Mouse (Mus musculus) kidney, adult 2 months (tissue): ENCODE measurements at regions not wholly inside any gene's neighbourhood (a gene's known extent, or its start where the extent isn't known, plus 50 kb on each side); places are given as distances from the start of the nearest gene placed in this dataset.
A peak's percentile ranks its signal among the peaks of the same experiment; 100 is the strongest.

ENCODE experiments used
- DNase-seq: peaks from one replicate; pipeline ENCODE4 v3.0.0; 2021
- H3K27ac ChIP-seq: fragments of 200-500 bp; 2 replicates; pipeline ENCODE4 v1.5.1; 2012; ENCODE audit warnings: low read depth, low read length, control low read depth, inconsistent platforms; ENCODE audit not compliant: insufficient read depth
- H3K27me3 ChIP-seq: fragments of 200-500 bp; replicated peaks from 2 replicates; pipeline ENCODE4 v1.6.1; 2012; ENCODE audit warnings: mild to moderate bottlenecking, moderate library complexity, low read length, inconsistent platforms; ENCODE audit not compliant: control insufficient read depth, insufficient read depth
- H3K36me3 ChIP-seq: fragments of 200-500 bp; 2 replicates; pipeline ENCODE4 v1.6.1; 2012; ENCODE audit warnings: mild to moderate bottlenecking, moderate library complexity, low read length, inconsistent platforms; ENCODE audit not compliant: control insufficient read depth, insufficient read depth
- H3K4me1 ChIP-seq: fragments of 200-500 bp; 2 replicates; pipeline ENCODE4 v1.6.1; 2011; ENCODE audit warnings: low read length; ENCODE audit not compliant: control insufficient read depth, insufficient read depth
- H3K4me3 ChIP-seq: fragments of 200-500 bp; 2 replicates; pipeline ENCODE4 v1.5.1; 2011; ENCODE audit warnings: mild to moderate bottlenecking, low read depth, low read length, control low read depth; ENCODE audit not compliant: insufficient read depth
- CTCF ChIP-seq: fragments of 200-500 bp; conservative IDR thresholded peaks from 2 replicates; pipeline ENCODE4 v1.5.1; 2011; ENCODE audit warnings: low read depth, mild to moderate bottlenecking, control low read depth, low read length, moderate library complexity, mixed read lengths; ENCODE audit not compliant: insufficient read depth, insufficient read length
- POLR2A ChIP-seq: fragments of 200-500 bp; IDR thresholded peaks from one replicate; pipeline ENCODE4 v1.6.1; 2011; ENCODE audit warnings: low read depth, low read length, control low read depth
- WGBS: fragments of 180-500 bp; shearing (Covaris S2); methylation state at CpG from one replicate; pipeline ENCODE4 v1.1.7; 2018; 5-methylcytosine and 5-hydroxymethylcytosine counted together

GRCm38 (mm10) chr5:142319268-142319667 lies 82.0 kb upstream of the Foxk1 start:
- DNase-seq = peak; percentile 63
- Histone ChIP-seq H3K4me3 (no peak overlapping the region), H3K36me3 (no peaks in the 10 kb centered on the region), H3K27ac (no peak overlapping the region), H3K27me3 (no peaks in the 10 kb centered on the region), H3K4me1 (no peaks in the 10 kb centered on the region)
- WGBS = 5% methylated on average over 7 of the region's 7 CpGs
- TF ChIP-seq POLR2A (no peak), CTCF (peak; percentile 85)

- Histone ChIP-seq H3K27me3 (no peaks in the 10 kb centered on the region), H3K4me1 (no peaks in the 10 kb centered on the region), H3K36me3 (no peaks in the 10 kb centered on the region), H3K4me3 (no peak overlapping the region), H3K27ac (no peak overlapping the region)
- 71% methylated on average over 8 of the region's 8 CpGs for WGBS
- no peak for DNase-seq
- TF ChIP-seq CTCF (no peak), POLR2A (no peak)
Measured at GRCm38 (mm10) chr5:142321316-142321715, 80.0 kb upstream of the Foxk1 start.

- WGBS = 64% methylated on average over 2 of the region's 2 CpGs
Measured at GRCm38 (mm10) chr5:142324928-142325327, 76.4 kb upstream of the Foxk1 start.

GRCm38 (mm10) chr5:142325560-142325959 lies 75.7 kb upstream of the Foxk1 start:
- 79% methylated on average over 4 of the region's 4 CpGs for WGBS
- no peak for DNase-seq
- TF ChIP-seq POLR2A (no peak), CTCF (0 out of 2 replicates have a peak, but pooled peaks have one; percentile 11)
- Histone ChIP-seq H3K27ac (no peak overlapping the region), H3K4me1 (no peaks in the 10 kb centered on the region), H3K27me3 (no peaks in the 10 kb centered on the region), H3K4me3 (no peak overlapping the region), H3K36me3 (no peaks in the 10 kb centered on the region)

More at GRCm38 (mm10) chr5:142324928-142325327, 76.4 kb upstream of the Foxk1 start:
- no peaks in the 10 kb centered on the region for H3K4me1 ChIP-seq
- no peaks in the 10 kb centered on the region for H3K36me3 ChIP-seq
- H3K27ac ChIP-seq = no peak overlapping the region
- DNase-seq = no peak
- H3K4me3 ChIP-seq = no peak overlapping the region
- TF ChIP-seq POLR2A (no peak), CTCF (no peak)
- no peaks in the 10 kb centered on the region for H3K27me3 ChIP-seq

GRCm38 (mm10) chr5:142327261-142327660 lies 74.0 kb upstream of the Foxk1 start:
- no peaks in the 10 kb centered on the region for H3K4me1 ChIP-seq

GRCm38 (mm10) chr5:142329724-142330520 lies 71.4 kb upstream of the Foxk1 start:
- no peak overlapping the region for H3K27ac ChIP-seq
- DNase-seq = no peak
- no peak overlapping the region for H3K4me3 ChIP-seq
- H3K27me3 ChIP-seq = no peaks in the 10 kb centered on the region; the same call in 1 of the 2 replicates
- 75% methylated on average over 7 of the region's 7 CpGs for WGBS
- no peaks in the 10 kb centered on the region for H3K4me1 ChIP-seq
- TF ChIP-seq CTCF (no peak), POLR2A (no peak)
- no peaks in the 10 kb centered on the region for H3K36me3 ChIP-seq

More at GRCm38 (mm10) chr5:142327261-142327660, 74.0 kb upstream of the Foxk1 start:
- H3K36me3 ChIP-seq = no peaks in the 10 kb centered on the region
- DNase-seq = peak; percentile 5
- WGBS = 77% methylated on average over 6 of the region's 6 CpGs
- no peaks in the 10 kb centered on the region for H3K27me3 ChIP-seq
- no peak for TF ChIP-seq POLR2A
- peak; percentile 56 for TF ChIP-seq CTCF
- no peak overlapping the region for H3K4me3 ChIP-seq
- no peak overlapping the region for H3K27ac ChIP-seq

- no peak for TF ChIP-seq POLR2A
- no peak overlapping the region for H3K4me3 ChIP-seq
- no peak overlapping the region for H3K27ac ChIP-seq
- H3K27me3 ChIP-seq = no peaks in the 10 kb centered on the region; the same call in 1 of the 2 replicates
- no peaks in the 10 kb centered on the region for H3K4me1 ChIP-seq
- 52% methylated on average over 9 of the region's 9 CpGs for WGBS
- no peaks in the 10 kb centered on the region for H3K36me3 ChIP-seq
- no peak for DNase-seq
Measured at GRCm38 (mm10) chr5:142332744-142333143, 68.6 kb upstream of the Foxk1 start.

GRCm38 (mm10) chr5:142337436-142337835 lies 63.9 kb upstream of the Foxk1 start:
- WGBS = 51% methylated on average over 6 of the region's 6 CpGs
- Histone ChIP-seq H3K27me3 (no peaks in the 10 kb centered on the region; the same call in 1 of the 2 replicates), H3K36me3 (no peaks in the 10 kb centered on the region), H3K4me1 (no peaks in the 10 kb centered on the region), H3K27ac (no peak overlapping the region), H3K4me3 (no peak overlapping the region)
- peak; percentile 8 for DNase-seq
- TF ChIP-seq CTCF (no peak), POLR2A (no peak)
